ENCODE assay signal across 28 mouse cellular contexts in genomic region chr13:91619431-91619830, GRCm38 (mm10).
DNase-seq lines count a peak whose midpoint lies in the region; ATAC-seq and TF ChIP-seq lines count a peak whose summit lies in the region.
"Had no signal": no experiment of that assay in that cellular context is flagged by ENCODE, and none has a peak within 500 bp of the region (broad histone marks: within the 10 kb centered on the region; RNA-seq: fewer than 3 reads in every experiment).

No protein-coding gene starts in this region.

- H3K27me3 ChIP-seq in liver, embryonic 12.5 days (replicated peaks): no peaks in the 10 kb centered on the region
- H3K27me3 ChIP-seq in liver, postnatal 0 days (ENCODE audit: insufficient read depth, low read length): no peaks in the 10 kb centered on the region
- no peaks in the 10 kb centered on the region for H3K27me3 ChIP-seq in MEL (ENCODE audit: control insufficient read depth in 1 of 2, insufficient read depth in 2 of 2, low read length in 2 of 2)
- H3K27me3 ChIP-seq in liver, embryonic 13.5 days: no peaks in the 10 kb centered on the region
- no peaks in the 10 kb centered on the region for H3K27me3 ChIP-seq in lung, postnatal 0 days (replicated peaks; ENCODE audit: insufficient read depth, low read length)
- H3K27me3 ChIP-seq: forebrain, embryonic 13.5 days; heart, embryonic 12.5 days; heart, embryonic 15.5 days; Patski had no signal

- H3K9ac ChIP-seq in liver, embryonic 12.5 days: no peak overlapping the region
- no peak overlapping the region for H3K9ac ChIP-seq in liver, postnatal 0 days (replicated peaks)
- no peak overlapping the region for H3K9ac ChIP-seq in MEL (ENCODE audit: control insufficient read depth, low read depth, low read length, poor library complexity, severe bottlenecking)
- H3K9ac ChIP-seq in liver, embryonic 13.5 days: no peak overlapping the region
- no peak overlapping the region for H3K9ac ChIP-seq in lung, postnatal 0 days (replicated peaks; ENCODE audit: low read depth)
- H3K9ac ChIP-seq: forebrain, embryonic 13.5 days; heart, embryonic 12.5 days; heart, embryonic 15.5 days; hindbrain, embryonic 14.5 days had no signal

- 0 out of 2 replicates have a peak, but pooled peaks cover 8% of the 10 kb centered on the region for H3K4me1 ChIP-seq in liver, embryonic 12.5 days
- H3K4me1 ChIP-seq in liver, postnatal 0 days (ENCODE audit: insufficient read depth): no peaks in the 10 kb centered on the region
- H3K4me1 ChIP-seq in MEL (ENCODE audit: control insufficient read depth in 1 of 2, insufficient read depth in 2 of 2, low read length in 2 of 2): peaks cover 2 to 5% of the 10 kb centered on the region in 2 experiments
- H3K4me1 ChIP-seq in liver, embryonic 13.5 days (replicated peaks): peaks cover 5% of the 10 kb centered on the region
- H3K4me1 ChIP-seq in lung, postnatal 0 days (ENCODE audit: insufficient read depth, low read depth, low read length): no peaks in the 10 kb centered on the region
- H3K4me1 ChIP-seq: forebrain, embryonic 10.5 days; forebrain, embryonic 13.5 days; heart, embryonic 15.5 days had no signal

- no peak overlapping the region for H3K4me2 ChIP-seq in liver, embryonic 12.5 days
- H3K4me2 ChIP-seq in liver, postnatal 0 days (ENCODE audit: low read depth, low read length): no peak overlapping the region
- H3K4me2 ChIP-seq in liver, embryonic 13.5 days: no peak overlapping the region
- no peak overlapping the region for H3K4me2 ChIP-seq in lung, postnatal 0 days (replicated peaks; ENCODE audit: low read depth, low read length)
- H3K4me2 ChIP-seq: forebrain, embryonic 13.5 days; heart, embryonic 12.5 days; heart, embryonic 15.5 days; hindbrain, embryonic 14.5 days had no signal

- no peak for TF ChIP-seq POLR2A in MEL (IDR thresholded peaks at IDR 0.05; ENCODE audit: control insufficient read depth in 1 of 2, insufficient read depth in 1 of 2, low read depth in 1 of 2, low read length in 2 of 2, poor library complexity in 1 of 2)

- no peak for TF ChIP-seq EP300 in liver, postnatal 0 days (IDR thresholded peaks at IDR 0.05; ENCODE audit: low read depth)
- TF ChIP-seq EP300 in MEL (IDR thresholded peaks at IDR 0.05; ENCODE audit: low read depth in 1 of 2, low read length in 2 of 2): peak; percentile 42 to 67; a peak in 2 of 4 replicates
- no peak for TF ChIP-seq EP300 in lung, postnatal 0 days (IDR thresholded peaks at IDR 0.05)

- ATAC-seq in liver, embryonic 12.5 days: peak; percentile 72
- no peak for ATAC-seq in liver, postnatal 0 days
- peak; percentile 77 for ATAC-seq in liver, embryonic 13.5 days (ENCODE audit: low read depth)
- ATAC-seq in megakaryocyte progenitor cell, adult 5-6 weeks (replicated peaks; ENCODE audit: poor library complexity): peak; percentile 73
- ATAC-seq in lung, postnatal 0 days: no peak
- ATAC-seq: CD4-positive, CD25-positive, alpha-beta regulatory T cell, adult 4 months; forebrain, embryonic 13.5 days; forebrain, embryonic 16.5 days; hindbrain, postnatal 0 days; Patski had no signal

- no peak overlapping the region for H3K27ac ChIP-seq in liver, embryonic 12.5 days
- H3K27ac ChIP-seq in liver, postnatal 0 days (ENCODE audit: low read depth): no peak overlapping the region
- H3K27ac ChIP-seq in MEL (ENCODE audit: control insufficient read depth, low read depth, low read length): no peak overlapping the region
- no peak overlapping the region for H3K27ac ChIP-seq in liver, embryonic 13.5 days
- no peak overlapping the region for H3K27ac ChIP-seq in lung, postnatal 0 days (ENCODE audit: low read length)
- H3K27ac ChIP-seq: forebrain, embryonic 10.5 days; forebrain, embryonic 13.5 days; gastrocnemius, adult 2 months; heart, embryonic 15.5 days; hindbrain, embryonic 14.5 days; hindbrain, postnatal 0 days had no signal

- WGBS in liver, embryonic 12.5 days (ENCODE audit: insufficient replicate concordance): 10% methylated on average over 1 of the region's 1 CpGs
- 28% methylated on average over 1 of the region's 1 CpGs for WGBS in liver, postnatal 0 days (ENCODE audit: insufficient replicate concordance)
- WGBS in liver, embryonic 13.5 days (ENCODE audit: insufficient replicate concordance): 4% methylated on average over 1 of the region's 1 CpGs
- WGBS in lung, postnatal 0 days: 64% methylated on average over 1 of the region's 1 CpGs

- peaks cover 12% of the 10 kb centered on the region for H3K36me3 ChIP-seq in liver, embryonic 12.5 days
- H3K36me3 ChIP-seq in liver, postnatal 0 days (replicated peaks; ENCODE audit: insufficient read depth, low read length): no peaks in the 10 kb centered on the region
- H3K36me3 ChIP-seq in MEL (ENCODE audit: control insufficient read depth in 1 of 2, insufficient read depth in 2 of 2, low read length in 2 of 2): peaks cover 0 to 5% of the 10 kb centered on the region in 2 experiments; a peak in 3 of 4 replicates
- H3K36me3 ChIP-seq in liver, embryonic 13.5 days: peaks cover 1% of the 10 kb centered on the region; the same call in 1 of the 2 replicates
- no peaks in the 10 kb centered on the region for H3K36me3 ChIP-seq in lung, postnatal 0 days (ENCODE audit: insufficient read depth, low read length)
- H3K36me3 ChIP-seq: heart, embryonic 15.5 days had no signal

- no peaks in the 10 kb centered on the region for H3K9me3 ChIP-seq in liver, embryonic 12.5 days (replicated peaks)
- H3K9me3 ChIP-seq in liver, postnatal 0 days (ENCODE audit: low read length): no peaks in the 10 kb centered on the region
- no peaks in the 10 kb centered on the region for H3K9me3 ChIP-seq in MEL (replicated peaks; ENCODE audit: insufficient read depth, low read length)
- H3K9me3 ChIP-seq in liver, embryonic 13.5 days (replicated peaks): no peaks in the 10 kb centered on the region
- H3K9me3 ChIP-seq in lung, postnatal 0 days (ENCODE audit: low read length): no peaks in the 10 kb centered on the region
- H3K9me3 ChIP-seq: forebrain, embryonic 10.5 days; forebrain, embryonic 13.5 days; heart, embryonic 12.5 days; heart, embryonic 15.5 days had no signal

- no peak for TF ChIP-seq RAD21 in MEL (IDR thresholded peaks at IDR 0.05; ENCODE audit: low read depth, low read length)

- no peak for TF ChIP-seq CTCF in liver, postnatal 0 days (IDR thresholded peaks at IDR 0.05; ENCODE audit: low read depth)
- no peak for TF ChIP-seq CTCF in MEL (IDR thresholded peaks at IDR 0.05 in 2 of 3, conservative IDR thresholded peaks at IDR 0.05 in 1 of 3; ENCODE audit: control insufficient read depth in 1 of 3, insufficient read depth in 1 of 3, low read depth in 2 of 3, low read length in 3 of 3, poor library complexity in 1 of 3, severe bottlenecking in 1 of 3)
- no peak for TF ChIP-seq CTCF in lung, postnatal 0 days (IDR thresholded peaks at IDR 0.05)

- no peaks in the 10 kb centered on the region for H3K79me2 ChIP-seq in MEL (ENCODE audit: control insufficient read depth, insufficient read depth, low read length, poor library complexity)

- H3K4me3 ChIP-seq in liver, embryonic 12.5 days: no peak overlapping the region
- no peak overlapping the region for H3K4me3 ChIP-seq in liver, postnatal 0 days (ENCODE audit: low read depth, low read length)
- no peak overlapping the region for H3K4me3 ChIP-seq in MEL (ENCODE audit: control insufficient read depth in 1 of 2, insufficient read depth in 1 of 2, low read depth in 2 of 2, low read length in 2 of 2)
- H3K4me3 ChIP-seq in liver, embryonic 13.5 days (replicated peaks): no peak overlapping the region
- H3K4me3 ChIP-seq in lung, postnatal 0 days (ENCODE audit: low read depth, low read length): no peak overlapping the region
- H3K4me3 ChIP-seq: forebrain, embryonic 10.5 days; forebrain, embryonic 13.5 days; gastrocnemius, adult 2 months; heart, embryonic 12.5 days; heart, embryonic 15.5 days had no signal

- no peak for DNase-seq in liver, postnatal 0 days
- DNase-seq in MEL (ENCODE audit: low read depth, low spot score): no peak
- no peak for DNase-seq in liver, embryonic 13.5 days
- DNase-seq in neural tube, embryonic 10.5 days (ENCODE audit: extremely low spot score, low spot score): no peak
- DNase-seq in lung, postnatal 0 days (ENCODE audit: low spot score): no peak
- no peak for DNase-seq in adrenal gland, adult (ENCODE audit: inconsistent age in 2 of 2, low spot score in 1 of 2)
- DNase-seq: adrenal gland, adult 8-10 months; adrenal gland, postnatal 25 days; cerebellum, adult 11-12 months; cerebellum, adult 8-10 months; cerebellum, postnatal 10 days; cerebellum, postnatal 36 days; gastrocnemius, adult 2 months; gastrocnemius, postnatal 14 days; heart, adult 18-20 months; heart, postnatal 10 days; heart, postnatal 36 days had no signal

TF ChIP-seq in MEL, 35 proteins besides CTCF, POLR2A, EP300 and RAD21:
- TF ChIP-seq RCOR1 (IDR thresholded peaks at IDR 0.05; ENCODE audit: low read depth, low read length) (0 out of 2 replicates have a peak, but pooled peaks have one; percentile 18), ZMIZ1 (IDR thresholded peaks at IDR 0.05; ENCODE audit: low read depth, low read length) (no peak), GATA1 (IDR thresholded peaks at IDR 0.05; ENCODE audit: low read depth, low read length) (peak; percentile 78), ETS1 (IDR thresholded peaks at IDR 0.05; ENCODE audit: low read depth, low read length) (0 out of 2 replicates have a peak, but pooled peaks have one; percentile 27), TCF12 (IDR thresholded peaks at IDR 0.05; ENCODE audit: low read depth, low read length) (peak; percentile 44; the same call in 1 of the 2 replicates), TAL1 (IDR thresholded peaks at IDR 0.05; ENCODE audit: low read length) (peak; percentile 46), USF2 (IDR thresholded peaks at IDR 0.05; ENCODE audit: borderline replicate concordance in 1 of 2, insufficient read depth in 1 of 2, low read depth in 1 of 2, low read length in 2 of 2) (no peak)

Comparison
In these comparisons a context has a peak if more than half of its experiments do, and no peak if none do; other contexts are left out.
1. ATAC-seq: peak in liver, embryonic 12.5 days (single experiment), liver, embryonic 13.5 days (single experiment) and megakaryocyte progenitor cell, adult 5-6 weeks (single experiment); none in liver, postnatal 0 days (single experiment) and lung, postnatal 0 days (single experiment).